Mouse (Mus musculus) forebrain, embryonic 11.5 days (tissue): ENCODE measurements around the gene Rbp1. TPM values are rescaled to one million over a fixed set of nuclear protein-coding genes. Genes with fewer than 3 reads are reported as not detected.

Experiments used
- ATAC-seq: fragments of 200-750 bp; cut with Nextera tagmentation; replicated peaks from 2 replicates; pipeline ENCODE4 v1.8.0; 2017; ENCODE audit warnings: moderate TSS enrichment; ENCODE audit not compliant: low FRiP score
- DNase-seq: peaks from one replicate; pipeline ENCODE4 v3.0.0-alpha.2; 2017; ENCODE audit warnings: low spot score
- H3K27ac ChIP-seq: fragments of 300-500 bp; sonication (generic); 2 replicates; pipeline ENCODE4 v1.5.1; 2014; ENCODE audit warnings: low read depth, low read length
- H3K27me3 ChIP-seq: fragments of 300-500 bp; sonication (generic); 2 replicates; pipeline ENCODE4 v1.6.1; 2014; ENCODE audit warnings: mild to moderate bottlenecking, low read length, mixed read lengths; ENCODE audit not compliant: control insufficient read depth, insufficient read depth
- H3K36me3 ChIP-seq: fragments of 300-500 bp; sonication (generic); 2 replicates; pipeline ENCODE4 v1.6.1; 2014; ENCODE audit warnings: mild to moderate bottlenecking, low read length, moderate library complexity, mixed read lengths; ENCODE audit not compliant: control insufficient read depth, insufficient read depth
- H3K4me1 ChIP-seq: fragments of 300-500 bp; sonication (generic); replicated peaks from 2 replicates; pipeline ENCODE4 v1.6.1; 2014; ENCODE audit warnings: low read length, mixed read lengths; ENCODE audit not compliant: control insufficient read depth, insufficient read depth
- H3K4me2 ChIP-seq: fragments of 300-500 bp; sonication (generic); 2 replicates; pipeline ENCODE4 v1.6.1; 2014; ENCODE audit warnings: low read depth, mild to moderate bottlenecking, low read length, moderate library complexity, mixed read lengths; ENCODE audit not compliant: severe bottlenecking
- H3K4me3 ChIP-seq: fragments of 300-500 bp; sonication (generic); 2 replicates; pipeline ENCODE4 v1.5.1; 2014; ENCODE audit warnings: low read depth, low read length
- H3K9ac ChIP-seq: fragments of 300-500 bp; sonication (generic); 2 replicates; pipeline ENCODE4 v1.6.1; 2014; ENCODE audit warnings: low read length
- H3K9me3 ChIP-seq: fragments of 300-500 bp; sonication (generic); 2 replicates; pipeline ENCODE4 v1.6.1; 2016; ENCODE audit warnings: low read length, mixed read lengths; ENCODE audit not compliant: control insufficient read depth
- WGBS: fragments of 180-500 bp; shearing (Covaris S2); extraction: QIAGEN DNeasy Blood & Tissue Kit; methylation state at CpG from one replicate; pipeline ENCODE4 v1.1.7; 2014; 5-methylcytosine and 5-hydroxymethylcytosine counted together
- polyA plus RNA-seq: library from polyadenylated mRNA; unstranded; fragments of >200 nt; fragmentation: Nextera tagmentation; extraction: Ambion mirVana; gene quantifications from 2 replicates; pipeline ENCODE4 v1.2.1, GENCODE M21; 2014

Rbp1 gene
- polyA plus RNA-seq, 1 experiment from 2014 or later, result 24.5 TPM

GRCm38 (mm10) chr9:98393496-98393895 lies 29.3 kb upstream of the Rbp1 start:
- Histone ChIP-seq H3K27ac (no peak overlapping the region), H3K4me2 (no peak overlapping the region), H3K9me3 (no peaks in the 10 kb centered on the region), H3K36me3 (no peaks in the 10 kb centered on the region), H3K9ac (no peak overlapping the region), H3K27me3 (no peaks in the 10 kb centered on the region), H3K4me3 (no peak overlapping the region), H3K4me1 (no peaks in the 10 kb centered on the region)
- no peak for ATAC-seq
- 82% methylated on average over 4 of the region's 4 CpGs for WGBS
- no peak for DNase-seq

GRCm38 (mm10) chr9:98397211-98397610 lies 25.6 kb upstream of the Rbp1 start:
- H3K4me2 ChIP-seq, result no peak overlapping the region
- no peaks in the 10 kb centered on the region for H3K9me3 ChIP-seq
- no peak for DNase-seq
- no peaks in the 10 kb centered on the region for H3K27me3 ChIP-seq
- no peak overlapping the region for H3K9ac ChIP-seq
- WGBS, result 85% methylated on average over 6 of the region's 6 CpGs
- no peak overlapping the region for H3K27ac ChIP-seq
- H3K4me1 ChIP-seq, result no peaks in the 10 kb centered on the region
- ATAC-seq, result no peak
- no peak overlapping the region for H3K4me3 ChIP-seq
- H3K36me3 ChIP-seq, result no peaks in the 10 kb centered on the region

GRCm38 (mm10) chr9:98397866-98398265 lies 24.9 kb upstream of the Rbp1 start:
- no peaks in the 10 kb centered on the region for H3K9me3 ChIP-seq
- H3K27me3 ChIP-seq, result no peaks in the 10 kb centered on the region
- H3K4me2 ChIP-seq, result no peak overlapping the region
- no peak for ATAC-seq
- H3K36me3 ChIP-seq, result no peaks in the 10 kb centered on the region
- no peak overlapping the region for H3K9ac ChIP-seq
- no peaks in the 10 kb centered on the region for H3K4me1 ChIP-seq
- DNase-seq, result no peak
- no peak overlapping the region for H3K27ac ChIP-seq
- WGBS, result 92% methylated on average over 3 of the region's 3 CpGs
- no peak overlapping the region for H3K4me3 ChIP-seq

GRCm38 (mm10) chr9:98400185-98400894 lies 22.4 kb upstream of the Rbp1 start:
- no peak overlapping the region for H3K4me2 ChIP-seq
- 69% methylated on average over 13 of the region's 13 CpGs for WGBS
- H3K4me3 ChIP-seq, result no peak overlapping the region
- no peak overlapping the region for H3K9ac ChIP-seq
- H3K36me3 ChIP-seq, result no peaks in the 10 kb centered on the region
- H3K9me3 ChIP-seq, result no peaks in the 10 kb centered on the region
- no peak overlapping the region for H3K27ac ChIP-seq
- DNase-seq (no peak), ATAC-seq (no peak)
- no peaks in the 10 kb centered on the region for H3K27me3 ChIP-seq
- no peaks in the 10 kb centered on the region for H3K4me1 ChIP-seq

- no peak overlapping the region for H3K4me2 ChIP-seq
- no peak overlapping the region for H3K9ac ChIP-seq
- H3K36me3 ChIP-seq, result no peaks in the 10 kb centered on the region
- no peaks in the 10 kb centered on the region for H3K27me3 ChIP-seq
- WGBS, result 88% methylated on average over 5 of the region's 5 CpGs
- H3K9me3 ChIP-seq, result no peaks in the 10 kb centered on the region
- no peaks in the 10 kb centered on the region for H3K4me1 ChIP-seq
- DNase-seq (no peak), ATAC-seq (no peak)
- H3K27ac ChIP-seq, result no peak overlapping the region
- H3K4me3 ChIP-seq, result no peak overlapping the region
Observed at GRCm38 (mm10) chr9:98401611-98402010, 21.1 kb upstream of the Rbp1 start.

GRCm38 (mm10) chr9:98407771-98408170 lies 15.0 kb upstream of the Rbp1 start:
- no peak overlapping the region for H3K4me2 ChIP-seq
- WGBS, result 89% methylated on average over 12 of the region's 12 CpGs
- no peaks in the 10 kb centered on the region for H3K27me3 ChIP-seq
- no peaks in the 10 kb centered on the region; the same call in 1 of the 2 replicates for H3K4me1 ChIP-seq
- no peak overlapping the region for H3K9ac ChIP-seq
- ATAC-seq (no peak), DNase-seq (no peak)
- H3K9me3 ChIP-seq, result no peaks in the 10 kb centered on the region
- H3K4me3 ChIP-seq, result no peak overlapping the region
- no peak overlapping the region for H3K27ac ChIP-seq
- H3K36me3 ChIP-seq, result no peaks in the 10 kb centered on the region

GRCm38 (mm10) chr9:98409137-98409536 lies 13.6 kb upstream of the Rbp1 start:
- no peaks in the 10 kb centered on the region for H3K9me3 ChIP-seq
- H3K4me1 ChIP-seq, result no peaks in the 10 kb centered on the region; the same call in 1 of the 2 replicates
- no peak overlapping the region for H3K4me3 ChIP-seq
- DNase-seq, result peak; percentile 86
- H3K9ac ChIP-seq, result no peak overlapping the region
- no peaks in the 10 kb centered on the region for H3K27me3 ChIP-seq
- H3K4me2 ChIP-seq, result no peak overlapping the region
- 29% methylated on average over 3 of the region's 3 CpGs for WGBS
- no peak for ATAC-seq
- no peaks in the 10 kb centered on the region for H3K36me3 ChIP-seq
- H3K27ac ChIP-seq, result no peak overlapping the region

- Histone ChIP-seq H3K4me2 (no peak overlapping the region), H3K4me3 (no peak overlapping the region), H3K27me3 (no peaks in the 10 kb centered on the region), H3K9ac (no peak overlapping the region), H3K4me1 (no peaks in the 10 kb centered on the region), H3K9me3 (no peaks in the 10 kb centered on the region), H3K36me3 (no peaks in the 10 kb centered on the region), H3K27ac (no peak overlapping the region)
- no peak for ATAC-seq
- WGBS, result 86% methylated on average over 4 of the region's 4 CpGs
- no peak for DNase-seq
Observed at GRCm38 (mm10) chr9:98415427-98415826, 7.3 kb upstream of the Rbp1 start.

GRCm38 (mm10) chr9:98417919-98418318 lies 4.8 kb upstream of the Rbp1 start:
- H3K4me3 ChIP-seq, result no peak overlapping the region
- no peaks in the 10 kb centered on the region for H3K4me1 ChIP-seq
- ATAC-seq (no peak), DNase-seq (no peak)
- H3K36me3 ChIP-seq, result no peaks in the 10 kb centered on the region
- H3K27me3 ChIP-seq, result no peaks in the 10 kb centered on the region
- no peaks in the 10 kb centered on the region for H3K9me3 ChIP-seq
- no peak overlapping the region for H3K27ac ChIP-seq
- no peak overlapping the region for H3K9ac ChIP-seq
- WGBS, result 57% methylated on average over 7 of the region's 7 CpGs
- H3K4me2 ChIP-seq, result no peak overlapping the region
